Mouse (Mus musculus) embryonic facial prominence, embryonic 11.5 days (tissue): ENCODE results near the gene Fxr1. TPM values are rescaled to one million over a fixed set of nuclear protein-coding genes. Genes with fewer than 3 reads are reported as not detected.
A peak's percentile ranks its signal among the peaks of the same experiment; 100 is the strongest.

ENCODE experiments used
- ATAC-seq: fragments of 200-750 bp; cut with Nextera tagmentation; replicated peaks from 2 replicates; pipeline ENCODE4 v1.8.0; 2017; ENCODE audit warnings: low read depth; ENCODE audit not compliant: insufficient number of reproducible peaks, low FRiP score, low TSS enrichment
- DNase-seq: peaks from one replicate; pipeline ENCODE4 v3.0.0-alpha.2; 2015; ENCODE audit warnings: low spot score
- H3K27ac ChIP-seq: fragments of 300-500 bp; sonication (generic); replicated peaks from 2 replicates; pipeline ENCODE4 v1.5.1; 2014; ENCODE audit warnings: mild to moderate bottlenecking, low read depth, low read length, control low read depth
- H3K27me3 ChIP-seq: fragments of 300-500 bp; sonication (generic); 2 replicates; pipeline ENCODE4 v1.6.1; 2014; ENCODE audit warnings: mild to moderate bottlenecking, low read length, moderate library complexity, mixed read lengths; ENCODE audit not compliant: control insufficient read depth, insufficient read depth
- H3K36me3 ChIP-seq: fragments of 300-500 bp; sonication (generic); replicated peaks from 2 replicates; pipeline ENCODE4 v1.6.1; 2014; ENCODE audit warnings: low read depth, mild to moderate bottlenecking, low read length, moderate library complexity, mixed read lengths; ENCODE audit not compliant: control insufficient read depth, insufficient read depth
- H3K4me1 ChIP-seq: fragments of 300-500 bp; sonication (generic); 2 replicates; pipeline ENCODE4 v1.6.1; 2014; ENCODE audit warnings: low read length, mixed read lengths; ENCODE audit not compliant: control insufficient read depth, insufficient read depth
- H3K4me2 ChIP-seq: fragments of 300-500 bp; sonication (generic); 2 replicates; pipeline ENCODE4 v1.6.1; 2014; ENCODE audit warnings: low read depth, mild to moderate bottlenecking, control low read depth, low read length, moderate library complexity
- H3K4me3 ChIP-seq: fragments of 300-500 bp; sonication (generic); 2 replicates; pipeline ENCODE4 v1.5.1; 2014; ENCODE audit warnings: low read depth, low read length, control low read depth
- H3K9ac ChIP-seq: fragments of 300-500 bp; sonication (generic); replicated peaks from 2 replicates; pipeline ENCODE4 v1.6.1; 2014; ENCODE audit warnings: mild to moderate bottlenecking, control low read depth, low read length
- H3K9me3 ChIP-seq: fragments of 300-500 bp; sonication (generic); replicated peaks from 2 replicates; pipeline ENCODE4 v1.6.1; 2016; ENCODE audit warnings: mild to moderate bottlenecking, low read length, inconsistent platforms, mixed read lengths; ENCODE audit not compliant: control insufficient read depth
- WGBS: fragments of 180-500 bp; shearing (Covaris S2); extraction: QIAGEN DNeasy Blood & Tissue Kit; methylation state at CpG from one replicate; pipeline ENCODE4 v1.1.7; 2014; 5-methylcytosine and 5-hydroxymethylcytosine counted together
- polyA plus RNA-seq: library from polyadenylated mRNA; unstranded; fragments of >200 nt; fragmentation: Nextera tagmentation; extraction: Ambion mirVana; gene quantifications from 2 replicates; pipeline ENCODE4 v1.2.1, GENCODE M21; 2014

The Fxr1 gene
- 85.9 and 98.9 TPM in 2 replicates for polyA plus RNA-seq

GRCm38 (mm10) chr3:34019540-34020381, at the start of gene Fxr1:
TSS of gene Fxr1 (plus strand) at chr3:34019943.
- no peaks in the 10 kb centered on the region for H3K9me3 ChIP-seq
- WGBS = under 1% methylated on average over 65 of the region's 97 CpGs

GRCm38 (mm10) chr3:33979395-33979794, 40.3 kb upstream of the Fxr1 start:
- DNase-seq (no peak), ATAC-seq (no peak)
- H3K27me3 ChIP-seq = no peaks in the 10 kb centered on the region
- H3K4me3 ChIP-seq = no peak overlapping the region
- H3K9me3 ChIP-seq = no peaks in the 10 kb centered on the region
- H3K4me1 ChIP-seq = no peaks in the 10 kb centered on the region
- H3K9ac ChIP-seq = no peak overlapping the region
- no peak overlapping the region for H3K4me2 ChIP-seq
- H3K36me3 ChIP-seq = no peaks in the 10 kb centered on the region
- 75% methylated on average over 6 of the region's 6 CpGs for WGBS
- H3K27ac ChIP-seq = no peak overlapping the region

More at GRCm38 (mm10) chr3:34019540-34020381, at the start of gene Fxr1:
- no peaks in the 10 kb centered on the region for H3K36me3 ChIP-seq
- peak within 1 kb of the TSS; percentile 99 for H3K4me3 ChIP-seq
- H3K27me3 ChIP-seq = no peaks in the 10 kb centered on the region
- peak within 1 kb of the TSS; percentile 87 for H3K27ac ChIP-seq
- DNase-seq = peak; percentile 90
- H3K4me2 ChIP-seq = peak within 1 kb of the TSS; percentile 74
- ATAC-seq = peak; percentile 98
- H3K4me1 ChIP-seq = no peaks in the 10 kb centered on the region
- H3K9ac ChIP-seq = peak within 1 kb of the TSS; percentile 99

GRCm38 (mm10) chr3:33982746-33983145, 37.0 kb upstream of the Fxr1 start:
- Histone ChIP-seq H3K9me3 (no peaks in the 10 kb centered on the region), H3K9ac (no peak overlapping the region), H3K27me3 (no peaks in the 10 kb centered on the region), H3K27ac (no peak overlapping the region), H3K4me2 (no peak overlapping the region), H3K4me3 (no peak overlapping the region), H3K4me1 (no peaks in the 10 kb centered on the region), H3K36me3 (no peaks in the 10 kb centered on the region)
- DNase-seq = no peak
- WGBS = 88% methylated on average over 5 of the region's 5 CpGs
- ATAC-seq = no peak

- Histone ChIP-seq H3K36me3 (no peaks in the 10 kb centered on the region), H3K4me3 (no peak overlapping the region), H3K9me3 (no peaks in the 10 kb centered on the region), H3K27ac (no peak overlapping the region), H3K9ac (no peak overlapping the region), H3K4me1 (no peaks in the 10 kb centered on the region), H3K4me2 (no peak overlapping the region), H3K27me3 (no peaks in the 10 kb centered on the region)
- 72% methylated on average over 8 of the region's 8 CpGs for WGBS
- no peak for ATAC-seq
- DNase-seq = no peak
Observed at GRCm38 (mm10) chr3:33989302-33989701, 30.4 kb upstream of the Fxr1 start.

DNA sequence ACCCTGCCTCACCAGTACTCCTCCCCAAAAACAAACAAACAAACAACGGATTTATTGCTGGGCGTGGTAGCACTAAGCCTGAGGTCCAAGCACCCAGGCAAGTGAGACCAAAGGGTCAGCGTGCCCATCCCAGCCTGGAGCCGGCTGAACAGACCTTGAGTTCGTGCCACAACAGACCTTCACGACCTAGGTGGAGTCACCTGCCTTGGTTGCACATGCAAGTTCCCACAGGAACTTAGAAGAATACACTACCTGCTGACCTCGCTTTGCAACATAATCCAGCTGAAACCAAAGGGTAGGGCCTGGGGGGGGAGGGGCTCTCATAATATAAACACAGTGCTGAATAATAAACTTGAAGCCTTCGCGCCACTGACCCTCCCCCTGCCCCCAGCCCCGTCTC, 29.3 kb upstream of the Fxr1 start:
- H3K27ac ChIP-seq = no peak overlapping the region
- H3K4me2 ChIP-seq = no peak overlapping the region
- 74% methylated on average over 10 of the region's 10 CpGs for WGBS
- H3K9ac ChIP-seq = no peak overlapping the region
- ATAC-seq = no peak
- H3K4me3 ChIP-seq = no peak overlapping the region
- no peaks in the 10 kb centered on the region for H3K9me3 ChIP-seq
- H3K4me1 ChIP-seq = no peaks in the 10 kb centered on the region
- H3K36me3 ChIP-seq = no peaks in the 10 kb centered on the region
- DNase-seq = no peak
- H3K27me3 ChIP-seq = no peaks in the 10 kb centered on the region

DNA sequence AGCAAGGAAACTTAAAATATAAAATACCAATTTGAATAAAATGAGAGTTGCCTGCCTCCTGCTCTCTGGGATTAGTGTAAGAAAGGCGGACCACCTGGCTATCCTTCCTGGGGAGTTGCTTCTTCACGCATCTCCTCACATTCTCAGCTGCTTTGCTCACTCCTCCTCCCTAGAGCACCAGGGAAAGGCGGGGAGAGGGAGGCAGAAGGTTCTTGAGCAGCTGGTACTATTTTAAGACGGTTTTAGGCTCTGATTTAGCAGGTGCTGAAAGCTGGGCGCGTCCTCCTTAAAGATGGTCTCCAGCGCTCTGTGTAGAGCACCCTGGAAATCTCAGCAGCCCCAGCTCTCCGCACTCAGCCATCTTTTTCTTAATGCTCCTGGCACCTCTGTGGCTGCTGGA, 28.8 kb upstream of the Fxr1 start:
- Histone ChIP-seq H3K9ac (no peak overlapping the region), H3K9me3 (no peaks in the 10 kb centered on the region), H3K27me3 (no peaks in the 10 kb centered on the region), H3K36me3 (no peaks in the 10 kb centered on the region), H3K27ac (no peak overlapping the region), H3K4me1 (no peaks in the 10 kb centered on the region), H3K4me3 (no peak overlapping the region), H3K4me2 (no peak overlapping the region)
- WGBS = 63% methylated on average over 8 of the region's 8 CpGs
- ATAC-seq (no peak), DNase-seq (no peak)

- no peaks in the 10 kb centered on the region for H3K4me1 ChIP-seq
- no peak for DNase-seq
Observed at GRCm38 (mm10) chr3:33993421-33994126, 26.2 kb upstream of the Fxr1 start.

GRCm38 (mm10) chr3:33994127-33994488, 25.6 kb upstream of the Fxr1 start:
- WGBS = 63% methylated on average over 3 of the region's 3 CpGs
- no peaks in the 10 kb centered on the region for H3K9me3 ChIP-seq
- no peak overlapping the region for H3K4me2 ChIP-seq
- H3K27ac ChIP-seq = no peak overlapping the region
- no peaks in the 10 kb centered on the region for H3K36me3 ChIP-seq
- ATAC-seq (no peak), DNase-seq (no peak)
- H3K4me3 ChIP-seq = no peak overlapping the region
- no peaks in the 10 kb centered on the region for H3K4me1 ChIP-seq
- H3K9ac ChIP-seq = no peak overlapping the region
- H3K27me3 ChIP-seq = no peaks in the 10 kb centered on the region

More at GRCm38 (mm10) chr3:33993421-33994126, 26.2 kb upstream of the Fxr1 start:
- Histone ChIP-seq H3K4me3 (no peak overlapping the region), H3K27ac (no peak overlapping the region), H3K36me3 (no peaks in the 10 kb centered on the region), H3K4me2 (no peak overlapping the region), H3K27me3 (no peaks in the 10 kb centered on the region), H3K9me3 (no peaks in the 10 kb centered on the region), H3K9ac (no peak overlapping the region)
- 88% methylated on average over 14 of the region's 14 CpGs for WGBS
- ATAC-seq = no peak
